Mouse (Mus musculus) skeletal muscle tissue, adult 2 months (tissue): ENCODE results near the gene Pde4c.

ENCODE experiments used
- DNase-seq: peaks from one replicate; pipeline ENCODE4 v3.0.0-alpha.2; 2012; ENCODE audit warnings: low read depth, low spot score

The Pde4c gene

DNA sequence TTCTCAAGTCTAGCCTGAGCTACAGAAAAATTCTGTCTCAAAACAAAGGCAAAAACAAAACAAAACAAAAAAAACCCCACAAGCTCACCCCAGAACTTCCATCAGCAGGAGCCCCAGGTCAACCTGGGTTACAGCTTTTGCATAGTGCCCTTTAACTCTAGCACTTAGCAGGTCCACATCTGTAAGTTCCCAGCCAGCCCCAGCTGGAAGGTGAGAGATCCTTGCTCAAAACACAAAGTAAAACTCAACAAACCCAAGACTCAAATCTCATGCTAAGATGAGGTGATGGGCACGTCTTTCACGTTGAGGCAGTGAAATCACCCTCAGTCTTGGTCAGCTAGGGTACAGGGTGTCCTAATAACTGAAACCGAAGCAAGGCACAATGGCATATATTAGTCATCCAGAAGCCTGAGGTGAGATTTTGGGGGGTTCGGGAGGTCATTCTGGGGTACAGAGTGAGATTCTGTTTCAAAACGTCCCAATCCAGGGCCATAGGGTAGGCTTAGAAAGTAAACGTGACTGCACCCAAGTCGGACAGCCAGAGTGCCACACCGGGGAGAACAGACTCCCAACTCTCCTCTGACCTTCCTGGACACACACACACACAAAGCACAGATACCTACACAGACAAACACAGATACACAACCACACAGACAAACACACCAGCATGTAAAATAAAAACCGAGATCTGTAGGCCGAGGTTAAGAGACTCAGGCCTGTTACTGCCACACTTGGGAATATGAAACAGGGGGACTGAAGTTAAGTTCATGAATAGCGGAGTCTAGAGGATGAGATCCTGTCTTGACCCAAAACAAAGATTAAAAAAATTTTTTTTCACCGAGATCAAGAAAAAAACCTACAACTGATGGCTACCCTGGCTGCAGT is 25.9 kb upstream of the Pde4c start:
- no peak for DNase-seq

- DNase-seq, result peak; percentile 100
Measured at GRCm38 (mm10) chr8:70698310-70699109, 25.0 kb upstream of the Pde4c start, which contains the start of gene Jund. Jund (plus strand) TSS chr8:70698949.

DNA sequence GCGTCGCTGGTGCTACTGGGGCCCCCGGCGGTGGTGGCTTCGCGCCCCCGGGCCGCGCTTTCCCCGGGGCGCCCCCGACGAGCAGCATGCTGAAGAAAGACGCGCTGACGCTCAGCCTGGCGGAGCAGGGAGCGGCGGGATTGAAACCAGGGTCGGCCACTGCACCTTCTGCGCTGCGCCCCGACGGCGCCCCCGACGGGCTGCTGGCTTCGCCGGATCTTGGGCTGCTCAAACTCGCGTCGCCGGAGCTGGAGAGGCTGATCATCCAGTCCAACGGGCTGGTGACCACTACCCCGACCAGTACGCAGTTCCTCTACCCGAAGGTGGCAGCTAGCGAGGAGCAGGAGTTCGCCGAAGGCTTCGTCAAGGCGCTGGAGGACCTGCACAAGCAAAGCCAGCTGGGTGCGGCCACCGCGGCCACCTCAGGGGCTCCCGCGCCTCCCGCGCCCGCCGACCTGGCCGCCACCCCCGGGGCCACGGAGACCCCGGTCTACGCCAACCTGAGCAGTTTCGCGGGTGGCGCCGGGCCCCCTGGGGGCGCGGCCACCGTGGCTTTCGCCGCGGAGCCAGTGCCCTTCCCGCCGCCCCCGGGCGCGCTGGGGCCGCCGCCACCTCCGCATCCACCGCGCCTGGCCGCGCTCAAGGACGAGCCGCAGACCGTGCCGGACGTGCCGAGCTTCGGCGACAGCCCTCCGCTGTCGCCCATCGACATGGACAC is 24.2 kb upstream of the Pde4c start:
- no peak for DNase-seq

DNA sequence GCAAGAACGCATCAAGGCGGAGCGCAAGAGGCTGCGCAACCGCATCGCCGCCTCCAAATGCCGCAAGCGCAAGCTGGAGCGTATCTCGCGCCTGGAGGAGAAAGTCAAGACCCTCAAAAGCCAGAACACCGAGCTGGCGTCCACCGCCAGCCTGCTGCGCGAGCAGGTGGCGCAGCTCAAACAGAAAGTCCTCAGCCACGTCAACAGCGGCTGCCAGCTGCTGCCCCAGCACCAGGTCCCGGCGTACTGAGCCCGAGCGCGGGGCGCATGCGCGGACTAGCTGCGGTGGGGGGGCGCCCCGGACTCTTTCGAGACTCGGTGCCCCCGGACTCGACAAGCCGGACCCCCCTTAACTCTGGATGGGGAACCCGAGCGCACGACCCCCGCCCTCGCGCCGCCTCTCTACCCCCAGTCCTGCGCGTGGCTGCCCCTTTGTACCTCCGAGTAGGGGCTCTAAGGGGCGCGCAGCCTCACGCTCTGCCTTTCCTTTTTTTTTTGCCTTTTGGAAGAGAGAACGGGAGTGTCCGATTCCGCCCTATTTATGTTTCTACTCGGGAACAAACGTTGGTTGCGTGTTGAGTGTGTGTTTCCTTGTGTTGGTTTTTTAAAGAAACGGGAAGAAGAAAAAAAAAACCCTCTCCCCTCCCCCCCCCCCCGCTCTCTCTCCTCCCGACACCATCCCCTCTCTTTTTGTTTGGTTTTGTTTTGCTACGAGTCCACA is 23.5 kb upstream of the Pde4c start:
- DNase-seq, result peak; percentile 88

DNA sequence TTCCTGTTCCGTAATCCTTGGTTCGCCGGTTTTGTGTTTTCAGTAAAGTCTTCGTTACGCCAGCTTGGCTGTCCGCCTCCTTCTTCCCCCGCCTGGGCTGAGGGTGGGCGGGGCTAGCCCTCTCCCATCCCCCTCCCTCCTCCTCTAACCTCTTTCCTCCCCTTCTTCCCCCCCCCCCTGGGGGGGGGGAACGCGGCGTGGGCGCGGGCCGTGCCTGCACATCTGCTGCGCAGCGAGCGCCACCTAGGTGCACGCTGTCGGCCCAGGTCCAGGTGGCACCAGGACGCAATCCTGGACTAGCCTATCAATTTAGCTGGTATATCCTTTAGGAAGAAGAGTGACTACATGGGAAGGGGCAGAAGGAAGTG is 23.0 kb upstream of the Pde4c start:
- peak; percentile 96 for DNase-seq

DNA sequence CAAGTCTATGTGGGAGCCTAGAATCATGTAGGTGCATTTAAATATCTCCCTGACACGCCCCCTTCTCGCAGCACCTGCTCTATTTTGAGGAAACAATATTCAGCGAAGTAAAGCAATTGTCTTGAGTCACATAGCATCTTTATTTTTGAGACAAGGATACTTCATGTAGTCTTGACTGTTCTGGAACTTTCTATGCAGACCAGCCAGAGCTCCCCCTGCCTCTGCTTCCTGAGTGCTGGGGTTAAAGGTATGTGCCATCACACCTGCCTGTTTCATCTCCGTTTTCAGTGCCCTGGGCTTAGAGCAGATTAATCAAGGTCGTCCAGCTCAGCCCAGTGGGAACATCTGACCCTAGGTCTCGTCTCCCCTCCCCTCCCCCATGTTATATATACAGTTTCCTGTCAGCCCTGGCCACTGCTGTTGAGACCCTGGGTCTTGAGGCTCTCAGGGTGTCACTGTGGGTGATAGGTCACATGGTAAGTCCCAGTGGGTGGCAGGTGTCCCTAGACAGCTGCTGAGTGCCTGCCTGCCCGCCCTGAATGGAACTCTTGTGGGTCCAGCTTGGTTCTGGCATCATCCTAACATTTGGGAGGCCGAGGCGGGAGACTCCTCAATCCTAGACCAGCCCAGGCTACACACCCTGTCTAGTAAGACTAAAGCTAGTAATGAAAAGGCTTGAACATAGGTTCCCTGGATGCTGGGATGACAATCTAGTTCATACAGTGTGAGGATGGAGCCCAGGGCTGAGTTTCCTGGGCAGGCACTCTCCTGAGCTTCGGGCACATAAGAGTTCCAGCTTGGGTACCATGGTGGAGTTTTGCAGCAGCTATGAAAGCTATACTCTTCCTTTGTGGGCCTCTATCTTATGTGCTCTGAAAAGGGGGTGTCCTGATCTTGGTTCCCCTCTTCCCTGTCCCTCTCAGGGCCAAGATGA is 22.2 kb upstream of the Pde4c start:
- no peak for DNase-seq

DNA sequence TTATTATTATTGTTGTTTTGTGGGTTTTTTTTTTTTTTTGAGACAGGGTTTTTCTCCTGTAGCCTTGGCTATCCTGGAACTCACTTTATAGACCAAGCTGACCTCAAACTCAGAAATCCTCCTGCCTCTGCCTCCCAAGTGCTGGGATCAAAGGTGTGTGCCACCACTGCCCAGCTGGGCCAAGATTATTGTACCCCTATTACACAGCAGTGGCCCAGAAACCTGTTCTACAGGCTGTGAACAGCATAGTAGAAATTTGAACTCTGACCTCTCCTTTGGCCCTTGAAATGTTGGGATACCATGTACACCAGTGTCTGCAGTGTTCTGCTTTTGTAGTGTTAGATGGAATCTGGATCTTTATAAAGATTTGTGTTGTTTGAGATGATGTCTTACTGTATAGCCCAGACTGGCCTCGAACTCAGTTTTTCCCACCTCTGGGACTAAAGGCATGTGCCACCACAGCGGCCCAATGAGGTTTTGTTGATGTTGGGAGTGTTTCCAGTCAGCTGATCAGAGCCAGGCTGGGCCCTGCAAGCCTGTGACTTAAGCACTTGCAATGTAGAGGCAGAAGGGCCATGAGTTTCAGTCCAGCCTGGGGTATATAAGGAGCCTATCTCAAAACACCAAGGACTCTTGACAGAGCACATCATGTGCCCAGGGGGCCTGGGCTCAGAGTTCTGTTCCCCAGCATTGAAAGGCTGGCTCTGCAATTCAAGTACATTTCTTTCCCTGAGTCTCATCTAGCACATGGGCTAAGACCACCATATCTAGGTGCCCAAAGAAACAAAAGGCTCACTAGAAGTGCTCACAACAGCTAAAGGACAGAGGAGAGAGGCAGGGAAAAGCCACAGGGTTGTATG is 21.3 kb upstream of the Pde4c start:
- no peak for DNase-seq

- DNase-seq, result peak; percentile 93
Measured at GRCm38 (mm10) chr8:70702842-70703182, 20.7 kb upstream of the Pde4c start.

GRCm38 (mm10) chr8:70703287-70703686 is 20.2 kb upstream of the Pde4c start, which contains the start of gene Iqcn:
Iqcn (plus strand) TSS chr8:70703457.
- DNase-seq, result no peak

DNA sequence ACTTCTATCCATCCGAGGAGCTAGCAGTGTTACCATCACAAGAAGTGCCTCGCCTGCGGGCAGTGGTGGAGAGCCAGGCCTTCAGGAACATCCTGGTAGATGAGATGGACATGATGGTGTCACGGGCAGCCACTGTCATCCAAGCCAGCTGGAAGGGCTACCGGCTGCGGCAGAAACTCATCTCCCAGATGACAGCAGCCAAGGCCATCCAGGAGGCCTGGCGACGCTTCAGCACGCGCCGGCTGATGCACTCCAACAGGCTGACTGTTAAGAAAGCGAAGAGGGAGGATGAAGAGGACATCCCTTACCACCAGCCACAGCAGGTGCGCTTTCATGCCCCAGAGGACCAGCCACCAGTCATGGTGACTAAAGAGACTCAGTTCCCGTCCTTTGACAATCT is 15.2 kb upstream of the Pde4c start:
- DNase-seq, result no peak

- no peak for DNase-seq
Measured at GRCm38 (mm10) chr8:70709794-70710193, 13.7 kb upstream of the Pde4c start.

GRCm38 (mm10) chr8:70710296-70710695 is 13.2 kb upstream of the Pde4c start:
- DNase-seq, result peak; percentile 81

DNA sequence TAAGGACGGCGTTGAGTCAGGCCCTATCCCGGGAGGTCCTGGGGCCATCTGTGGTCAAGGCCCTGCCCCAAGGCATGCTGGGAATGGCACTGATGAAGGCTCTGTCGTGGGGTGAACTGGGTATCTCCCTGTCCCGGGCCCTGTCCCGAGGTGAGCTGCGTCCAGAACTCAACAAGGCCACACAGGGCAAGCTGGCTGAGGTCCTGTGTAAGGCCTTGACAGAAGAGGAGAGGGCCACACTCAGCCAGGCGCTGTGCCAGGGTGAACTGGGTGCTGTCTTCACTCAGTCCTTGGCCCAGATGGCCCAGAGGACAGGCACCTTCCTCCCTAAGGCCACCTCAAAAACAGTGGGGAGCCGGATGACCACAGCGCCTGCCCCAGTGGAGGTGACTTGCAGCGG is 12.5 kb upstream of the Pde4c start:
- no peak for DNase-seq

- DNase-seq, result no peak
Measured at GRCm38 (mm10) chr8:70713991-70714390, 9.5 kb upstream of the Pde4c start.

DNA sequence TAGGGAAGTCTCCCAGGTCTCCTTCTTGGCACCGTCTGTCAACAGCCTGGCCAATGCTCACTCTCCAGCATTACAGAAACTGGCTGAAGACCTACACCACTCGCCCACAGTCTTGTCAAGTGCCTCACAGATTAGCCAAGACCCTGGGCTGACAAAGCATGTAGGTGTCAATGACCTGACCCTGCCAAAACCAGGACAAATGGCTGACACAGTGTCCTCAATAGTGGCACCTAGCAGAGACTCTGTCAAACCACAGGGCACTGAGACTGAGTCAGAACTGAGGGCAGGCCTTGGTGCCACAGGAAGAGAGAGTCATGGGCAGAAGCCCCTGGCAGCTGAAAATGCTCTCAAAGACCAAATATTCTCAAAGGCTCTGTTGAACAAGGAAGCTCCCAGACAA is 8.4 kb upstream of the Pde4c start:
- DNase-seq, result no peak

- no peak for DNase-seq
Measured at GRCm38 (mm10) chr8:70716521-70717400, 6.8 kb upstream of the Pde4c start.

GRCm38 (mm10) chr8:70718297-70718696 is 5.2 kb upstream of the Pde4c start, which contains the start of gene Gm3336:
Gm3336 (plus strand) TSS chr8:70718543.
- DNase-seq, result no peak

DNA sequence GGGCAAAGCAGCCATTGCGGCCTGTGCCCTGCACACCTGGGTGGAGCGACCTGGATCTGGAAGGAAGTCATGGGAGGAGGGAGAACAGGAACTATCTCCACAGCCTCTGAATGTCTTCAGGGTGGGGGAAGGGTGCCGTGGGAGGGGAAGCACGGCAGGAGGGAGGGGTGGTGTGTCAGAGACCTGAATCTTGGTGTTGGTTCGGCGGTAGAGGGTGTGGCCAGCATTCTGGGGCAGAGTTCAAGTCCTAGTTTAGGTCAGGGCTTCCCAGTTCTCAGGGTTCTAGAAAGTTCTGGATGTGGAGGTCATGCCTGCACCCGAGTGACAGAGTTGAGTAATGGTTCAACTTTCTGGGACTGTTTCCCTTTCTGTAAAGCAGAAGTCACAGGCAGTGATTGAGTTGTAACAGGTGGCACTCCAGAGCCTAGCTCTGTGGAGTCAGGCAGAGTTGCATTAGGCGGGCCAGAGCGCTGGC is 3.7 kb upstream of the Pde4c start:
- DNase-seq, result no peak
